Mouse (Mus musculus): ENCODE data around the gene Acss1.

The Acss1 gene

DNA sequence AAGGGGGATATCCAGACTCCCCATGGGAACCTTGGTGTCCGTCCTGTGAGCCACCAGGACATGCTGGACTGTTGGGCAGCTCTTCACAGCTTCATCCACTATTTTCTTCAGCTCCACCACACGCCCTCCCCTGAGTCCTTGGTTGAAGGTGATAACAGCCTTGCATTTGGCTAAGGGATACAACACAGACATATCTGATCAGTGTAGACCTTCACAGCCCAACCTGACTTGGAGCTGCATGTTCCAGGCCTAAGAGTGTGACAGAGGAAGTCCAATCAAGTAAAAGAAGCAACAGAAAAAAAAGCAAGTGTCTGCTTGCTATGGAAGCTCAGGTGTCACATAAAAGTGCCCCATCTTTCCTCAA, 29.9 kb downstream of the Acss1 start:
- DNase-seq (ENCODE audit: low read depth) = no peak

DNA sequence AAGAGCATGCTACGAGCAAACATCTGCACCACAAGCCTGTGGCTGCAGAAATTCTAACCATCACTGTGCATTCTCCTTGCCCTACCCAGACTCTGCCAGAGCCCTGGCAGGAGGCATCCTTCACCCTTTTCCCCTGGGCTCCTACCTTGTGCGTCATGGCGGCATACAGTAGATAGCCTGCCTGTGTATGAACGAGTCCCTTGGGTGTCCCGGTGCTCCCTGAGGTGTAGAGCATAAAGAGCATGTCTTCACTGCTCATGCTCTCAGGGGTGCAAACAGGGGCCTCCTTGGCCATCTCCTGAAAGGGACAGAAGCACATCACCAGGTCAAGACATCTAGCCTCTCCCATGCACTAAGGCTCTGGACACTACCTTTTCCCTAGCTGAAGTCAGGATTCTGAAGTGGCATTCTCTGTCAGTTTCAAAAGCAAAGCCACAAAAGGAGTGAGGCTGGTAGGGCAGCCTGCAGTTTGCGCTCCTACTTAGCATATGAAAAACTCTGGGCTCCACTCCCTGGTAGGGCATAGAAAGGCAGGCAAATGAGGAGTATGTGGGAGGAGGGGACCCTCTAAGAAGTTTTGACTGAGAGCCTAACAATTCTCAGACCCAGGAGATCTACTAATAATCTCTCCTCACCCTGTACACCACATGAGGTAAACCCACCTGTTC, 30.5 kb downstream of the Acss1 start:
- DNase-seq (ENCODE audit: low read depth) = no peak

DNA sequence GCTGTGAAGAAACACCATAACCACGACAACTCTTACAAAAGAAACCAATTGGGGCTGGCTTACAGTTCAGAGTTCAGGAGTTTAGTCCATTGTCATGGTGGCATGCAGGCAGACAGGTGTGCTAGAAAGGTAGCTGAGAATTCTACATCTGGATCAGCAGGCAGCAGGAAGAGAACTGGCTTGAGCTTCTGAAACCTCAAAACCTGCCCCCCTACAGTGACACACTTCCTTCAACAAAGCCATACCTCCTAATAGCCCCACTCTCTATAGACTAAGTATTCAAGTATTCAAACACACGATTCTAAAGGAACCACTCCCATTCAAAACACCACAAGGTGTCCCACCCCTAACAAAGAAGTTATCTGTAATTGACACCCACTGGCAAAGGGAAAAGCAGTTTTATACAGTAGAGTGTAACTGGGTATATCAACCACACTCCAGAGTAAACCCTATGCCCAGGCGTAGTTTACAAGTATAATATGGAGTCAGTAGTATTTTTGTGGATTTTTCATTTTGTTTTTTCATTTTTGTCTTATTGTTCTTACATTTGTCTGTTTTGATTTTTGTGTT, 32.3 kb downstream of the Acss1 start:
- no peak for DNase-seq (ENCODE audit: low read depth)

DNA sequence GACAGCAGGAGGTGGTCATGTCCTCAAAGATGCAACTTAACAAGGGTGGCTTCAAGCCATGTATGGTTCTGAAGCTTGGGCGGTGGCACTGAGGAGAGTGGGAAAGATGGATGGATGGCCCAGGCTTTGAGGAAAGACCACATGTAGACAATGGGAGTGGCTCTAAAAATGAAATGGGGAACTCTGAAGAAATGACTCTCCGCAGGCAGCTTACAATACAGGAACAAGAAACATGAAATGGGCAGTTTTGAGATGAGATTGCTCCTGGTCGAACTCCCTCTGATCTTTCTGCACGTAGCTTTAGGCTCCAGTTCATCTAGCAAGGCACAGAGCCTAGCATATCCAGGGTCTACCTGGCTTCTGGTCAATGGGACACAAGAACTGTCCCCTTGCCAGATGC, 39.0 kb downstream of the Acss1 start:
- no peak for DNase-seq (ENCODE audit: low read depth)

DNA sequence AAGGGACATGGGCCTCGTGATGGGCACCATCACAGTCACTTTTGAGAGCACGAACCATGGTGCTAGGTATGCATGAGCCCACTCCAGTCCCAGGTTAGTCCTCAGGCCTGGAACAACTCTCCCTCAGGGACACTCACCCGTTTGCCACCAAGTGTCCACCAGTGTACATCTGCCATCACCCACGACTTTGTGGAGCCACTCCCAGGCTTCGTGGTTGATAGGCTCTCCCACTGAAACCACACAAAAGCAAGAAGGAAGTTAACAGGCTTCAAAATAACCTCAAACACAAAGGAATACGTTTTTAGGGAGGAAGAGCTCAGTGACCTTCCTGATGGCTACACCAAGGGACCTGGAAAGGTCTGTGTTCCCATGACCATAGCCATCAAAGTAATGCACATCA, 41.2 kb downstream of the Acss1 start:
- no peak for DNase-seq (ENCODE audit: low read depth)

DNA sequence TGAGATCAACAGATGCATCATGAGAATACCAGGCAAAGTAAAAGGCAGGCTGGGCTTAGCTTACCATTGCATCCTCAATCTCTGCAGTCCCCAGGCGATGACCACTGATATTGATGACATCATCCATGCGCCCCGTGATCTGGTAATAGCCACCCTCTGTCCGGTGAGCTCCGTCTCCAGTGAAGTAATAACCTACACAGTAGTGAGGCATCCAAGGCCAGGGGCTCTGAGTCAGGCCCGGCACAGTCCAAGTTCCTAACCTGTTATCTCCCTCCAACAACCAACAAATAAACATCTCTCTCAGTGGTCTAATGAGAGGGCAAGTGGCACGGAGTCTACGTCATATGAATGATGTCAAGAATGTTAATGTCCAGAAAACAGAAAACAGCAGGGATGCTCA, 43.4 kb downstream of the Acss1 start:
- no peak for DNase-seq (ENCODE audit: low read depth)

DNA sequence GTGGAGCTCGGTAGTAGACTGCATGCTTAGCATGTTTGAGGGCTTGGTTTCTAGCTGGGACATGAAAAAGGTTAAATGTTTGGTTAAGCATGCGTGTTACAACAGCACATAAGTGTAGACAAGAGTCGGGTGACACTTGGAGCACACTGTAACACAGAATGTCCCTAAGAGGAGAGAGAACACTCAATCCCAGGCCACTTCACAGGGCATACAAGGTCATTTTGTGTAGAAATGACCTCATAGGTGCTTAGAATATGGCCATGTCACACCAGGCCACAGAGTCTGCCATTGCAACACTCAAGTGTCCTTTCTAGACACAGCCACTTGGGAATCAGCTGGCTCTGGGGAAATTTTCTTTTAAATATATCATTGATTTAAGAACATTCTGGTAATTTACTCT, 44.3 kb downstream of the Acss1 start:
- DNase-seq (ENCODE audit: low read depth) = no peak

DNA sequence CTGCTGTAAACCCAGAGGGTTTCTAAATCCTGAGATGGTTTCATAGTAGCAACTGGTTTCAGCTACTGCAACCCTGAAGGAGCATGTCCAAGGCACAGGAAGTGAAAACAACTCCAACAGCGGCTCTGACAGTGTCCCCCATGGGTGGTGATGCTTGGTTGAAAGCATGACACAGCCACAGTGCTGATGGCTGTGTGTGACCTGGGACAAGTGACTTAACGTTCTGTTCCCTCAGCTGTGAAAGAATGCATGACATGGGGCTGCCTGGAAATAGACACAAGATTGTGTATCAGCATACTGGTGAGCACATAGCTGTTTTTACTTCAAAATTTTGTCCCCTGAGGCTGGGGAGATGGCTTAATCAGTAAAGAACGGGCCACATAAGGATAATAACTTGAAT, 46.6 kb downstream of the Acss1 start:
- no peak for DNase-seq (ENCODE audit: low read depth)

DNA sequence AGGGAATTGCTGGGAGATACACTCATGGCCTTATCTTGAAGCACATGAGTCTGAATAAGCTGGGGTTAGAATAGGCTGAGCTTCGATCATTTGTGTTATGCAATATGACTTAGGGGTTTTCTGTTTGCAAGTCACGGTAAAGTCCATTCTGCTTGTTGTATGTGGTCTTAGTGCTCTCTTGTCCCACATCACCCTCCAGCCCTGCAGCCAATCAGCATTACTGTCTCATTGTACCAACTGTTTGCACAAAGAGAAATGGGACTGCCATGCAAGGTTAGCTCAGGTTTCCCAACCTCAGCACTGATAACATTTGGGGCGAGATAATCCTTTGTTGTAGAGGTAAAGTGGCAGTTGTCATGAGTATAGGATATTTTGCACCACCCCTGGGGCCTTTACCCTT, 58.2 kb downstream of the Acss1 start:
- DNase-seq (ENCODE audit: low read depth) = no peak

DNA sequence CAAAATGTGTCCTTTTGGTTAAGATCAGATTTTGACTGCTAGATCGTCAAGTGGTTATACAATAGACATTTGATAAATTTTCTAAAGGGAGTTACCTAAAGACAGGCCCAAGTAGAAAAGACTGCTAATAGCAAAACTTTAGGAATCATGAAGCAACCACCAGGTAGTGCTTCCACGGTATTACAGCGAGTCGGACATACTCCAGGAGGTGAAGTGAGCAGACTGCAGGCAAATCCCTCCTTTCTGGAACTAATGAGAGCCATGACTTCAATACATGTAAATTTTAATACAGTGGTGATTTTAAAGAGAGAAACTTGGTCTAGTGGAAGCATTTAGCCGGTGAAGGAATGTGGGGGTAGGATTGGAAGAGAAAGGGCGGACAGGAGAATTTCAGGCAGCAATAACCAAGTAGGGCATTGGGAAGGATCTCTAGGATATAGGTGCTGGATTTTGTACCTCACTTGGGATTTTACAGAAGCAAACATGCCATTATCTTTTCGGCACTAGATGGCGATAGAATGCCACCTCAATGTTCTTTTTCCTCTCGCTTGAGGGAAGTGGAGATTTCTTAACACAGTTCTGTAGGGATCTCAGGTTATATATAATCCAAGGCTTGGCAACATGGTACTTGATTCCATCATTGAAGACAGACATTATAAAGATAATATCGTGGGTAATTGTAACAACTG, 59.3 kb downstream of the Acss1 start:
- DNase-seq (ENCODE audit: low read depth) = peak; percentile 89

DNA sequence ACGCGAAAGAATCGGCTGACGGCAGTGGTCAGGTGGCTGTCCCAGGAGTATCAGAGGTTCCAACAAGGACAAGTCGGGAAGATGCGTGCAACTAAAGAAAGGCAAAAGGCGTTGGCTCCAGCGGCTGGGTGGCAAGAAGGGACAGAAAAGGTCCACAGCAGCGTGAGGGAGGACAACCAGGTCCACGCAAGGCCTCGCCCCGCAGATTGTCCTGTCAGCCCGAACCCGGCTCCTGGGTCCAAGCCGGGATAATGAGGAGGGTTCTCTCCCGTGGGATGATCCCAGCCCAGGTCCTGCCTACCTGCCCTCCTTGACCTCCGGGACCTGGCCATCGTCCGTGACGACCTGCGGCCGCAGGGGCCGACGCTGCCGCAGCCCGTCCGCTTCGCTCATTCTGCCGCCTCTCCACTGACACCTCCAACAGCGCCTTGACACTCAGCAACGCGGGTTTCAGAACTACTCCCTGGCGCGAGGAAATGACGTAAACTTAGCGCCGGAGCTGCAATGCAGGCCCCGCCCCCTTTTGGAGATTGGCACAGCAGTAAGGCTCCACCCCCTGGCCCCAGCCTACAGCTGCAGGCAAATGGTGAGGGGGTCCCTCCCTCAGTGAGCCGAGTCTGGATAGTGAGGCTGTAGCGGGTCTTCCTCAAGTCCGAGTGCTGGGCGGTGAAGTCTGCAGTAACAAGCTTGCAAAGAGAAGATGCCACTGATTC, 60.1 kb downstream of the Acss1 start, which contains the start of gene Apmap:
Gene Apmap, minus strand, starts transcription at position 481 of the 713 bp plus-strand sequence.
- peak; percentile 99 for DNase-seq (ENCODE audit: low read depth)

DNA sequence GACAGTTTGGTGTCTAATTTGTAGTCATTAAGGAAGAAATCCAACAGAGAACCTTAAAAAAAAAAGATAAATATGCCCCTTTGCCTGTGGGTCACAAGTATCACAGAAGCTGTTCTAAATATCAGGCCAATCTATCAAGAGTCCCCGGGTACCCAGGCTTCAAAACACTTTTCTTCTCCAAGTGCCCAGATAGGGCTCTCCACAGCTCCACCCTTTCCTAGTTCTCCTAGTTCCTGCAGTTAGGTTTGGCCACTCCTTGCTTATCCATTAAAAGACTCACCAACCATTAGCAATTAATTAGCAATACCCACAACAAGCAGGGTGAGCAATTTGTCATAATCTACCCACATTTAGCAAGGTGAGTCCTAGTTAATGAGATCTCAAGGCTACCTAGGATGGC, 61.2 kb downstream of the Acss1 start:
- DNase-seq (ENCODE audit: low read depth) = no peak

DNA sequence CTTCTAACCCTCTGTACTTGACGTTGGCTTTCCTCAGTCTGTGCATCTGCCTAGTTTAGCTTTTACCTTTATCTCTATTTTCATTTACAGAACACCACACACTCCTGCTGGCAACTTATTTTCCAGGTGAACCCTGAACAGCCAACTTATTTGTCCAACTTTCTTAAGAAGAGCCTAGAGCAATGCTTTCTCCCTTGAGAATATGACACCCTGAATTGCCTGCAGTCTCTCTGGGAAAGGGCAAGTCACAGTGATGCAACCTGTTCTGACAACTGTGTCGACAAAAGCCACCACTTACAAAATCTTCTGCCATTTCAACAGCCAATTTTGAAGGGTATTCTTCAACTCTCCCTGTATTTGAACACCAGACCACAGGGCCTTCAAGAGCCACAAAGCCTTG, 63.5 kb downstream of the Acss1 start:
- DNase-seq (ENCODE audit: low read depth) = no peak

DNA sequence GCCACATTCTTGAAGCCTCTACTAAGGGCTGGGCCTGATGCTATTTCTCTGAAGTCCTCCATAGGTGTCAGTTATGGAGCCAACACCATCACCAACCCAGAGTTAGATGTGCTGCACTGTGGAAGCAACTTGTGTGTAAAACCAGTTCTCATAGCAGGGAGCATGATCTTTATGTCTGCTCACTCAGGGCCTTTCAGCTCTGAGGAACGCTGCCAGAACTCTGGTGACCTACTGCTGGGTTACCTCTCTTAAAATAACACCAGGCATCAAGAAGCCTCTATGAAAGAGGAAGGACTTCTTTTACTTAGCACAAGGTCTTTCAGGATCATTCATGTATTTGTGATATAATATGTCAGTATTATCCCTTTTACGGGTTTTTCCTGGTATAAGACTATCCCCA, 66.1 kb downstream of the Acss1 start:
- no peak for DNase-seq (ENCODE audit: low read depth)

DNA sequence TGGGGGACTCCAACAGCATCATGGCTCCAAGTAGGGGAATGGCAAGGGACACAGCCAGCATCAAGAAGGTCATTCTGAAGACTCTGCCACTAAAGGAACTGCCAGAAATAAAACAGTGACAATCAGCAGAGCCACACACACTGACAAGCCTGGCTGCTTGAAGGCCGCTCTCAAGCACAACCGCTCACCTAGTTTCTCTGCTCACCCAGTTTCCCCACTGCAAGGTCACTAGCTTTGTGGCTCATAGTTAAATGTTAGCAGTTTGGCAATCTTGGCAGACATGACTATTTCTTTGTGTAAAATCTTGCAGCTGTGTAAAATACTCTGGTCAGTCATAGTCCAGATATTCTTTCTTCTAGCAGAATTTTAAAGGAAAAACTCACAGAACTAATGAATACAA, 68.0 kb downstream of the Acss1 start:
- no peak for DNase-seq (ENCODE audit: low read depth)

DNA sequence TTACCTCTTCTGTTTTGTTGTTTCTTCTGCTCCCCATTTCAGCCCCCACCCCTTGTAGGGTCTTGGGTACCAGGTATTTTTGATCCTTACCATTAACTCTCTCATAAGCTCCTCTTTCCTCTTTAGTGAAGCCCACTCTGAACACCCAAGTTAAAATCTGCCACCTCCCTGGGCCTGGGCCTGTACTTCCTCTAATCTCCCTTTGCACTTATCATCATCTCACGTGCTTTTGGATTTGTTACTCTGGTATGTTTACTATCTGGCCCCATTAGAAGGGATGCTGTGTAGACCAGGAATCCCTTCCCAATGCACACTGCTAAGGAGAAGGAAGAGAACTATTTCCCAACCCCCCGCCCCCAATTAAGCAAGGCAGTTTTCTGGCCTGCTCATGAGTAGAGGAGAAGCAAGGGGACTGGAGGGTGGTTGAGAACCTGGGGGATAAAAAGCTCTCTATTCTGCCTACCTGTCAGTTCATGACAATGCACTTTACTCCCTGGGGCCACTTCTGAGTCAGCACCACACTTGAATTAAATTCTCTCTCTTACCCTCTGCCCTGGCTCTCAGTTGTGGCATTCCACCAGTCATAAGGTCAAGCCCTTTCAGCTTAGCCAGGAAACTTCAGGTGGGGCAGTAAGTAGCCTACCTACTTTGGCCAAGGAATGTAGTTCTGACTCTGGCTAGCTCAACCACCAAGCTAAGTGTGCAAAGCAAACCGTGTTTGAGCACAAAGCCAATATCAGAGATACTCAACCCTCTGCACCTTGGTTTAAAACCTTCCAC, 72.7 kb downstream of the Acss1 start:
- DNase-seq (ENCODE audit: low read depth) = no peak

DNA sequence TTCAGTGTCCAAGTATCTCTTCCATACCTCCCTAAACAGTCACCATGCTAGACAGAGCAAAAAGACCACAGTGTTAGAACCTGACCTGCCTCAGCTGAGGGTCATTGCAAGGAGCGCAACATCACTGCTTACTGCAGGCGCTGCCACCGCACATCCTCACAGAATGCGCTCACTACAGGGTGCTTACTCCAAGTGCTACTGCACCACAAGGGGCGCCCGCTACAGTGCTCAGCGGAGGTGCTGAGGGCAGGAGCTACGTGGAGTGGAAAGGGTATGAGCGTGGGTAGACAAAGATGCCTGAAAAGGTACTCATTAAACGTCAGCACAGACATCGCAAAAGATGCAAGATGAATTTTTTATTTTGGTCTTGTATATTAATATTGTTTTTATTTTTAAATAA, 79.2 kb downstream of the Acss1 start:
- DNase-seq (ENCODE audit: low read depth) = no peak

DNA sequence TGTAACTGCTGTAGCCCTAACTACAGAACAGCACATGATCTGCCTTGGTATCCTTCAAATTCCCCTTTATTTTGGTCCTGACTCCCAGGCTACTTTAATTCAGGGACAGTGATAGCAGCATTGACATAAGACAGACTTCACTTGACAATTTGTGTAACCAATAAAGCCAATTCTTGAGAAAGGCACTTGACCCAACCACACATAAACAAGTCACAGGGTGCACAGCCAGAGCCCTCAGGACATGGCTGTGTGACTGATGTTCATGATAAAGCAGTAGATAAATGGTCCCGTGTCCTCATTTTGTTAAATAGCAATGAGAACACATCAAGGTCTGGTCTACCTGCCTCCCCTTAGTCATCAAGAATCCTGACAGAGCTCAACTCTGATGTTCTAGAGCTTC, 88.7 kb downstream of the Acss1 start:
- no peak for DNase-seq (ENCODE audit: low read depth)

DNA sequence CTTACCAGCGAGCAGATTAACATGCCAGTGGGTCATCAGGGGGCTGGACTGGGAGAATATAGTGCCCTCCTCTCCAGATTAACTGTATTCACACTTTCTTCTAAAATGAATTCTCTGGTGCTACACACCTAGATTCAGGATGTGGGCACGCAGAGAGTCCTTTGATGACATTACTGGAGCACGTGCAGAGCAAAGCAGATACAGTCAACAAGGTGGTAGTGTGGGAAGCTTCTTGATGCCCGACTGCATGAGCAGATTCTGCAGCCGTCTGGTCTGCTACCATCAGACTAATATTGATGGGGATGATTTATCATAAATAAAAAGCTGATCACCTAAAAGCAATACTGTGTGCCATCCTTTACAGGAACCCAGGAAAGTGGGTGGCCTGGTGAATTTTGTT, 89.7 kb downstream of the Acss1 start:
- peak; percentile 52 for DNase-seq (ENCODE audit: low read depth)

DNA sequence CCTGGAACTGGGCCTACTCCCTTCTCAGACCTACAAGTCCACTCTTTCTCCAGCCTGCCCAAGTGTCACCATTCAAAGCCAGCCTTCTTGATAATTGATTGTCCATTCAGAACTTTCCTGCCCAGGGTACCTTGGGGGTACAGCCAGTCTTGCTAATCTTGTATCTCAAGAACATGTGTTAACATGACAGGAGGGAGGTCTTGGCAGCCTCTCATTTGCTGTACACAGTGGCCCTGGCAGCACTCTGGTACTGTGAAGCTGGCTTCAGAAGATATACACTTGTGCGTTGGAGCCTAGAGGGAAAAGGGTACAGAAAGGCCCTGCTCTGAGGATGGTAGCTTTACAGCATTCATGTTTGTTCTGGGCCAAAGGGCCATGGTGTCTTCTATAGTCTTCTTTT, 92.0 kb downstream of the Acss1 start:
- no peak for DNase-seq (ENCODE audit: low read depth)

DNA sequence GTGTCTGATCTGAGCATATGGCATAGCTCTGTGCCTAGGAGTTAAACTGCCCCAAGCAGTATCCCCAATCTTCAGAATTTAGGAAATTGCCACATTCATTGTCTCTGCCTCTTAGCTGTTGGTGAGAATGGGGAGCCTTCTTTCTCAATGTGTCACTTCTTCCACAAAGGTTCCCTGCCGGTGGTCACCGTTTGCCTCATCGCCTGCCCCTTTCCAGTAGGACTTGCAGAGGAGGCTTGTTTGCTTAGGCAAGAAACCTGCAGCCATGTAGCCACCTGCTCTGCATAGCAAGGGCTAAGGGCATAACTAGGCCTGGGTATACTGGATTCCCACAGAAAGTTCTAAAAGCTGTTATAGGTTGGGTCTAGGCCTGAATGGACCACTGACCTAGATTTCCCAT, 95.8 kb downstream of the Acss1 start:
- DNase-seq (ENCODE audit: low read depth) = no peak

DNA sequence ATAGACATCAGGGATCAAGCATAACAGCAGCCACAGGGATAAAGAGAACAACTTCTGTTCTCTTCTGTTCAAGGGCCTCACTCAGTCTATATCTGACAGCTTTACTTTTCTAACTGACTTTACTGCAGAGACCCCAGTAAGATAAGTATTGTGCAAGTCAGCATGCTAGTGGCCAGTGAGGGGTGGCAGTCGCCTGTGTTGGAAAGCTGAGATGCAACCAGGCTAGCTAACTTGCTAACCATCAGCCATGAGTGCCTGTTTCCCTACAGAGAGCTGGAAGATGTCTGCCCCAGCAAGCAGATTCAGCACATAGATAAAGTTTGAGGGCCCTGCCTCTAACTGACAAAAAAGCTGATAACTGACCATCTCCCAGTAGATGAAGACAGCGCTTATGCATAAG, 97.5 kb downstream of the Acss1 start:
- DNase-seq (ENCODE audit: low read depth) = peak; percentile 23

All from induced T-regulatory cell, adult 2 months (primary cell).